Mouse (Mus musculus): ENCODE measurements at regions not wholly inside any gene's neighbourhood (a gene's known extent, or its start where the extent isn't known, plus 50 kb on each side); places are given as distances from the start of the nearest gene placed in this dataset.

- Histone ChIP-seq H3K4me3 (no peak overlapping the region), H3K27me3 (no peaks in the 10 kb centered on the region), H3K36me3 (no peaks in the 10 kb centered on the region), H3K4me1 (0 out of 2 replicates have a peak, but pooled peaks cover 6% of the 10 kb centered on the region), H3K9me3 (replicated peaks) (no peaks in the 10 kb centered on the region), H3K27ac (no peak overlapping the region), H3K4me2 (replicated peaks) (no peak overlapping the region), H3K9ac (no peak overlapping the region)
- no peak for ATAC-seq (ENCODE audit: low FRiP score)
- 83% methylated on average over 10 of the region's 10 CpGs for WGBS
Measured at GRCm38 (mm10) chr8:35915878-35916518, 150.4 kb downstream of the Gm19410 start.

- no peaks in the 10 kb centered on the region for H3K9me3 ChIP-seq (replicated peaks)
- no peaks in the 10 kb centered on the region for H3K36me3 ChIP-seq
- H3K27ac ChIP-seq, result no peak overlapping the region
- 55% methylated on average over 3 of the region's 3 CpGs for WGBS
- no peak overlapping the region for H3K4me2 ChIP-seq (replicated peaks)
- H3K4me3 ChIP-seq, result no peak overlapping the region
- H3K27me3 ChIP-seq, result no peaks in the 10 kb centered on the region
- H3K4me1 ChIP-seq, result 0 out of 2 replicates have a peak, but pooled peaks cover 6% of the 10 kb centered on the region
- no peak for ATAC-seq (ENCODE audit: low FRiP score)
- no peak overlapping the region for H3K9ac ChIP-seq
Measured at GRCm38 (mm10) chr8:35917573-35917972, 152.0 kb downstream of the Gm19410 start.

- no peak for ATAC-seq (ENCODE audit: low FRiP score)
- WGBS, result 80% methylated on average over 6 of the region's 6 CpGs
- no peak overlapping the region for H3K27ac ChIP-seq
- H3K4me1 ChIP-seq, result 0 out of 2 replicates have a peak, but pooled peaks cover 8% of the 10 kb centered on the region
- H3K9me3 ChIP-seq (replicated peaks), result no peaks in the 10 kb centered on the region
- H3K27me3 ChIP-seq, result no peaks in the 10 kb centered on the region
- no peaks in the 10 kb centered on the region for H3K36me3 ChIP-seq
- no peak overlapping the region for H3K9ac ChIP-seq
- H3K4me2 ChIP-seq (replicated peaks), result no peak overlapping the region
- H3K4me3 ChIP-seq, result no peak overlapping the region
Measured at GRCm38 (mm10) chr8:35919451-35919850, 153.9 kb downstream of the Gm19410 start.

GRCm38 (mm10) chr8:35919859-35920675 is 154.5 kb downstream of the Gm19410 start:
- Histone ChIP-seq H3K27me3 (no peaks in the 10 kb centered on the region), H3K4me2 (replicated peaks) (no peak overlapping the region), H3K9me3 (replicated peaks) (no peaks in the 10 kb centered on the region), H3K9ac (no peak overlapping the region), H3K4me3 (no peak overlapping the region), H3K36me3 (no peaks in the 10 kb centered on the region), H3K4me1 (0 out of 2 replicates have a peak, but pooled peaks cover 8% of the 10 kb centered on the region), H3K27ac (no peak overlapping the region)
- ATAC-seq (ENCODE audit: low FRiP score), result peak; percentile 69
- WGBS, result 24% methylated on average over 8 of the region's 8 CpGs

- whole genome bisulfite sequencing, result 70% methylated on average over 1 of the region's 1 CpGs
- Histone ChIP-seq H3K9ac (no peak overlapping the region), H3K27me3 (no peaks in the 10 kb centered on the region), H3K27ac (no peak overlapping the region), H3K4me2 (replicated peaks) (no peak overlapping the region), H3K4me1 (0 out of 2 replicates have a peak, but pooled peaks cover 8% of the 10 kb centered on the region), H3K9me3 (replicated peaks) (no peaks in the 10 kb centered on the region), H3K36me3 (no peaks in the 10 kb centered on the region), H3K4me3 (no peak overlapping the region)
- ATAC-seq (ENCODE audit: low FRiP score), result no peak
Measured at GRCm38 (mm10) chr8:35924026-35924425, 158.4 kb downstream of the Gm19410 start.

GRCm38 (mm10) chr8:35927408-35927871 is 161.8 kb downstream of the Gm19410 start:
- Histone ChIP-seq H3K9me3 (replicated peaks) (no peaks in the 10 kb centered on the region), H3K4me1 (0 out of 2 replicates have a peak, but pooled peaks cover 2% of the 10 kb centered on the region), H3K27me3 (no peaks in the 10 kb centered on the region), H3K9ac (no peak overlapping the region), H3K4me2 (replicated peaks) (no peak overlapping the region), H3K4me3 (no peak overlapping the region), H3K27ac (no peak overlapping the region), H3K36me3 (no peaks in the 10 kb centered on the region)
- 75% methylated on average over 5 of the region's 5 CpGs for WGBS
- no peak for ATAC-seq (ENCODE audit: low FRiP score)

GRCm38 (mm10) chr8:35930291-35930690 is 164.7 kb downstream of the Gm19410 start:
- Histone ChIP-seq H3K4me2 (replicated peaks) (no peak overlapping the region), H3K27ac (no peak overlapping the region), H3K27me3 (no peaks in the 10 kb centered on the region), H3K4me1 (peaks cover 8% of the 10 kb centered on the region), H3K36me3 (no peaks in the 10 kb centered on the region), H3K9me3 (replicated peaks) (no peaks in the 10 kb centered on the region), H3K9ac (no peak overlapping the region), H3K4me3 (no peak overlapping the region)
- ATAC-seq (ENCODE audit: low FRiP score), result no peak
- 57% methylated on average over 4 of the region's 4 CpGs for WGBS

GRCm38 (mm10) chr8:35933186-35934114 is 167.9 kb downstream of the Gm19410 start:
- Histone ChIP-seq H3K4me3 (no peak overlapping the region), H3K4me1 (peaks cover 8% of the 10 kb centered on the region), H3K27ac (peak overlapping the region; percentile 82), H3K36me3 (no peaks in the 10 kb centered on the region), H3K4me2 (replicated peaks) (no peak overlapping the region), H3K27me3 (no peaks in the 10 kb centered on the region), H3K9ac (no peak overlapping the region), H3K9me3 (replicated peaks) (no peaks in the 10 kb centered on the region)
- 38% methylated on average over 13 of the region's 13 CpGs for WGBS
- peak; percentile 99 for ATAC-seq (ENCODE audit: low FRiP score)

GRCm38 (mm10) chr8:35934115-35934607 is 168.6 kb downstream of the Gm19410 start:
- Histone ChIP-seq H3K4me3 (no peak overlapping the region), H3K9ac (no peak overlapping the region), H3K27me3 (no peaks in the 10 kb centered on the region), H3K36me3 (no peaks in the 10 kb centered on the region), H3K9me3 (replicated peaks) (no peaks in the 10 kb centered on the region), H3K4me2 (replicated peaks) (no peak overlapping the region), H3K27ac (peak overlapping the region; percentile 82), H3K4me1 (peaks cover 8% of the 10 kb centered on the region)
- 62% methylated on average over 7 of the region's 7 CpGs for WGBS
- peak; percentile 44 for ATAC-seq (ENCODE audit: low FRiP score)

GRCm38 (mm10) chr8:35935034-35935433 is 169.4 kb downstream of the Gm19410 start:
- Histone ChIP-seq H3K36me3 (no peaks in the 10 kb centered on the region), H3K4me1 (peaks cover 8% of the 10 kb centered on the region), H3K9ac (no peak overlapping the region), H3K27me3 (no peaks in the 10 kb centered on the region), H3K4me2 (replicated peaks) (no peak overlapping the region), H3K9me3 (replicated peaks) (no peaks in the 10 kb centered on the region), H3K27ac (no peak overlapping the region), H3K4me3 (no peak overlapping the region)
- no peak for ATAC-seq (ENCODE audit: low FRiP score)
- 97% methylated on average over 1 of the region's 1 CpGs for WGBS

- no peak overlapping the region for H3K27ac ChIP-seq
- H3K9ac ChIP-seq, result no peak overlapping the region
- no peak overlapping the region for H3K4me3 ChIP-seq
- no peaks in the 10 kb centered on the region for H3K9me3 ChIP-seq (replicated peaks)
- ATAC-seq (ENCODE audit: low FRiP score), result no peak
- 91% methylated on average over 9 of the region's 9 CpGs for WGBS
- H3K36me3 ChIP-seq, result no peaks in the 10 kb centered on the region
- no peaks in the 10 kb centered on the region for H3K27me3 ChIP-seq
- no peak overlapping the region for H3K4me2 ChIP-seq (replicated peaks)
- no peaks in the 10 kb centered on the region for H3K4me1 ChIP-seq
Measured at GRCm38 (mm10) chr8:35939199-35939598, 173.6 kb downstream of the Gm19410 start.

- no peaks in the 10 kb centered on the region for H3K27me3 ChIP-seq
- H3K36me3 ChIP-seq, result no peaks in the 10 kb centered on the region
- no peak overlapping the region for H3K4me3 ChIP-seq
- 95% methylated on average over 6 of the region's 6 CpGs for WGBS
- ATAC-seq (ENCODE audit: low FRiP score), result no peak
- H3K27ac ChIP-seq, result no peak overlapping the region
- no peak overlapping the region for H3K4me2 ChIP-seq (replicated peaks)
- no peak overlapping the region for H3K9ac ChIP-seq
- H3K9me3 ChIP-seq (replicated peaks), result no peaks in the 10 kb centered on the region
- H3K4me1 ChIP-seq, result no peaks in the 10 kb centered on the region
Measured at GRCm38 (mm10) chr8:35942515-35942914, 176.9 kb downstream of the Gm19410 start.
